Mouse (Mus musculus): Measurements from ENCODE around the gene Cebpzos.

Cebpzos gene

DNA sequence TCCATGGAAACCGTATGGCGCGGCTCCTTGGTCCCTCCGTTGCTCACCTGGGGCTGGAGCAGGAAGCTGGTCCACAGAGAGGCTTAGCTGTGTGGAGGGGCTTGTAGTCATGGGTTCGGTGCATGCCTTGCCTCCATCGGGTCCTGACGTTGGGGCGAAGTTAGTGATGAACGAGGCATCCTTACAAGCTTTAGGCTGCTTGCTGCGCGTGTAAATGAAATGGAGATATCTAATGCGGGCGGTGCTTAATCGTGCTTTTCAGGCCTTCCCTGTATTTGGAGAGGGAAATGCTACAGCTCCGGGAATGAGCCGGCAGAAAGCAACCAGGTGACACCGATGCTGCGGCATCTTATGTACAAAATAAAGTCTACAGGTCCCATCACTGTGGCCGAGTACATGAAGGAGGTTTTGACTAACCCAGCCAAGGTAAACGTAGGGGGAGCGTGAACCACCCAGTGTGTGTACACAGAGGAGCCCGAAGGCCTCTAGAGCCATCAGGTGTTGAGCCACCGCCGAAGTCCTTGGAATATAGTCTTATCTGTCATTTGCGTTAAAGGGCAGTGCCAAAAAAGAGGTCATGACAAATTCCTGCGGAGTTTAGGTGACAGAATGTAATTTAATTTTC, 21.0 kb downstream of the Cebpzos start:
- no peak for DNase-seq (ENCODE audit: low spot score in 2 of 2)

DNA sequence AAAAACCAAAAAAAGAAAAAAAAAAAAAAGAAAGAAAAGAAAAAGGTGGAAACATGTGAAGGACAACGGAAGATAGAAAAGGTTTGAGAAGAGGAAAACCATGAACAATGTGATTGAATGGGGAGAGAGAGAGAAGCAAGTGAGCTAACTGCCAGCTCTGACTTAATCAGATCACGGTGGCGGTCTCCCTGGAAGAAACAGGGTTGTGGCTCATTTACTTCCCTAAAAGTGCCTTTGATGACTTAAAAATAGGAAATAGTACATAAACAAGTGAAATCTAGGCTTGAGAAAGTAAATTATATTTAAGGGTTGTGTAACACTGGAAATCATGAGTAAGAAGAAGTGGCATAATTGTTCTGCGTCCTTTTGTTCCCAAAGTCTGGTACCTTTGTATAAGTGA, 22.6 kb downstream of the Cebpzos start:
- no peak for DNase-seq (ENCODE audit: low spot score in 2 of 2)

DNA sequence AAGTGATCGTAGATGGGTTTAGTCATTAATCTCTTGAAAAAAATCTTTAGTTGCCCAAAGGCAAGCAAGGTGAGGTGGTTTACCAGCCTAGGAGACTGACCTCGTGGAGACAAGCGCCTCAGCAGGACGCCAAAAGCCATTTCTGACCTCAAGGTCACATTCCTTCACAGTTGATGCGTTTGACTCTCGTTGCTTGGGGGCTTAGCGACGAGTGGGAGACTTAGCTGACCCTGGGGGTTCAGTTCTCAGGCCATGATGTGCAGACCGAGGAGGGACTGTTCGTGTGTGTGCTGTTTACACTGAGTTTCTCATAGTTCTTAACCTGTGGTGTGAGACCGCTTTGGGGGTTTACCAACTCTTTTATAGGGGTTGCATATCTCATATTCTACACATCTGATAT, 26.3 kb downstream of the Cebpzos start:
- no peak for DNase-seq (ENCODE audit: low spot score in 2 of 2)

DNA sequence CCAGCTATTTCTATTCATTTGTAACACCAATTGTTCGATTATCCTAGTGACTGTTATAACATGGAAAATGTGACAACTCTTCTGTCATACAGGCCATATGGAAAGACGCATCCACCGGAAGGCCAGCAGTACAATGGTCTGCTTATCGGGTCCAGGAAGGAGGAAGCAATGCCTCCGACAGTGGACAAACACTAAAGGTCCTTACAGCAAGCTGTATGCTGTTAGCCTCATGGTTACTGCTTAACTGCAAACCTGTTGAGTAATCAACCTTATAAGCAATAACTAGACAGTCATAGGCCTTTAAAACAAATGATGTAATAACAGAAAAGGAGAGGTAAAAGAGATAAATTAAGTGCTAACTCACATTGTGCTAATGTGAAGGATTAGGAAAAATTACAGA, 34.9 kb downstream of the Cebpzos start:
- DNase-seq (ENCODE audit: low spot score in 2 of 2), result no peak

DNA sequence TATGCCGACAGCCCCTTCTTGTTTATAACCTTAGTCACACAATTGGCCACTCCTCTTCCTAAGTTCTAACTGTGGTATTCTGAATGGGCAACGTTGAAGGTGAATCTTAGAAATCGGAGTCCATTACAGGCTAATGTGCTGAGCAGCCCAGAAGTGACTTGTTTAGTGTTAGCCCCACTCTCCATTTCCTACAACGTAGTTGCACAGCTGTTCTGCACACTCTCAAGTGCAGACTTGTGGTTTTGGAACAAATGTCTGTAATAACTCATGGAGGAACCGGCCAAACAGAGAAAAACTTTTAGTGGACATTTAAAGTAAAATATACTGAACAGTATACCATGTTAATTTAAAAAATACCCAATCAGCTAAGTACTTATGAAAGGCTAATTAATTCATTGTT, 35.8 kb downstream of the Cebpzos start:
- no peak for DNase-seq (ENCODE audit: low spot score in 2 of 2)

DNA sequence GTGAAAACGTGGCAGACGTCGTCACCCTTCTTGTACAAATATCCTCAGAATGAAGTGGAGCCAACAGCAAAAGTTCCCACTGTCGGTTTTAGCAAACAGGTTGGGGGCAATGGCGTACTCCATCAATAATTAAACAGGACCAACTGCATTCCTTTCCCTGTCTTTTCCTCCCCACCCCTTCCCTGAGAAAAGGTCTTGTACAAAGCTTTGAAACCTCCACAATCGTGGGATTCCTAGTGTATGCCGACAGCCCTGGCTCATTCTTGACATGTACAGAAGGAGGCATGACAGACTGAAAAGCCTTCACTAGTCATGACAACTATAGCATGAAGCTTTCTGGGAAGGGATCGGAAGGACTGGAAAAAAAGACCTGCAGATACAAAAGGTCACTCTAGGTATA, 36.9 kb downstream of the Cebpzos start:
- DNase-seq (ENCODE audit: low spot score in 2 of 2), result no peak

DNA sequence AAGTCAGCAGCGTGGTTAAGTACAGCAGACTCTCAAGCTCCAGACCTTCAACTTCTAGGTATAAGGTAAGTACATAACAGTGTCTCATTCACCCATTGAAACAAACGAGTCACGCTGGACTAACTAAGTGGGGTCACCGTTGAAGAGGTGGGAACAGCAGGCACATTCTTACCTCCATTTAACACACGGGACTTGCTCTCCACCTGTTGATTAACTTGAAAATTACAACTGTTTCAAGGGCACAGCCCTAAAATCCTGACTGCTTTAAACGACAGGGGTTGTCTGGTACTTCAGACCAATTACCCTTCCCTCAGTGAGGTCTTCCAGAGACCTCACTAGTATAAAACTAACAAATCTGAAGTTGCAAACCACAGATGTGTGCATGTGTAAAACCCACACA, 43.2 kb downstream of the Cebpzos start:
- no peak for DNase-seq (ENCODE audit: low spot score in 2 of 2)

DNA sequence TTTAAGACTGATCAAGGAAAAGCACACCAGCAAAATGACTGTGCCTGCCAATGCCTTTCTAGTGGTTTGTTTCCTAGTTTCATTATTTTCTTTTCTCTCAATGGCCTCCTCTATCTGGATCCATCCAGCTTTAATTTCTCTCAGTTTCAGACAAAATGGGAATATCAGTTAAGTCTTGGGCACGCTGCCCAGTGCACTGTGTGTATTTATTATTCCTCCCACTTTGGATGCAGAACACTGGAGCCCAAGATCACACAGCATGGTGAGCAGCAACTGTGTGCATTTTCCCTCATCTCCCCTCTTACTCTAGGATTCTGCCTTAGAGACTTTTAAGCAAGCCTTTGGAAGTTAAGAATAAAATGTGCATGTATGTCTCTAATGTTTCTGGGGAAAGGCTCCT, 48.1 kb downstream of the Cebpzos start:
- no peak for DNase-seq (ENCODE audit: low spot score in 2 of 2)

DNA sequence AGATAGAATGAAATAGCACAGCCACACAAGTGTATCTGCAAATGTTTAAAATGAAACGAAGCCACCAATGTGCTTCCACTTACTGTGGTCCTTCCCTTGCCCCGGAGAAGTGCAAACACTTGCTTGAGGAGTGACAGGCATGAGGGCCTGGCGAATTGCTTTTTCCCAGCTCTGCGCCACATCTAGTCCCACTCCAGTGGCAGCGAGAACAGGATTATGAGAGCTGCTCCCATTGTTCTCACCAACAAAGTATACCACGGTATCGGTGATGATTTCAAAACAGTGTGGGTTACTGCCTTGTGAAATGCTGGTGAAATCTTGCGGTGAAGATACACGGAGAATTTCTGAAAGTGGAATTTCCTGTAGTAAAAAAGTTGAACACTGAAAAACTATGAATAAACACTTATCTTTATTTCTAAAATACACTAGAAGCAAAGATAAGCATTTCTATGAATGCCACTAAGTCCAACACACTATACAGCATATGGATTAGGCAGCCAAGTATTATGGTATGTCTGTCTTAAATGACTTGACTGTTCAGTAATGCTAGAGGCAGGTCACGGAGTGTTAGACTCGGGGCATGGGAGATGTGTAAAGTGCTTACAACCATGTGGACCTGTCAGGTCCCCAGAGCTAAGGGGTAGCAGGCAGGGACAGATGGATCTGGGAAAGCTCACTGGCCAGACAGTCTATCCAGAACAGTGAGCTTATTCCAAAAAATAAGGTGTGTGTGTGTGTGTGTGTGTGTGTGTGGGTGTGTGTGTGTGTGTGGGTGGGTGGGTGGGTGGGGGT, 50.0 kb downstream of the Cebpzos start:
- DNase-seq (ENCODE audit: low spot score in 2 of 2), result no peak

DNA sequence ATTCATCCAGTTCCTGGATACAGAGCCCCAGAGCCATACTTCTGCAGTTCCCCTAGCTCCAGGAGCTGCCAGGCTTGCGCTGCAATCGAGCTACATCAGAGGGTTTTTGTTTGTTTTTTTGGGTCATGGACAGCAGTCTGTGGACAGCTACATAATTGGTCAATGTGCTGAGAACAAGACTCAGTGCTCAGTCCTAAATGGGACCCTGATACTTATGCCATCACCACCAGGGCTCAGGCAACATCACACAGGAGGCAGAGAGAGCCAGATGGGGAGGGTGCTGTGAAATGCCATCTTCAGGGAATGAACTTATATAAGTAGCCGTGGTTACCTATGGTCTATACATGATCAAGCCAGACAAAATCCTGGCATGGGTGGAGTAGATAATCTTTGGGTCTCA, 52.2 kb downstream of the Cebpzos start:
- DNase-seq (ENCODE audit: low spot score in 2 of 2), result no peak

Data from cerebellum, postnatal 4 days (tissue).